Mouse (Mus musculus): ENCODE data around the gene Kif21b.

Kif21b gene

DNA sequence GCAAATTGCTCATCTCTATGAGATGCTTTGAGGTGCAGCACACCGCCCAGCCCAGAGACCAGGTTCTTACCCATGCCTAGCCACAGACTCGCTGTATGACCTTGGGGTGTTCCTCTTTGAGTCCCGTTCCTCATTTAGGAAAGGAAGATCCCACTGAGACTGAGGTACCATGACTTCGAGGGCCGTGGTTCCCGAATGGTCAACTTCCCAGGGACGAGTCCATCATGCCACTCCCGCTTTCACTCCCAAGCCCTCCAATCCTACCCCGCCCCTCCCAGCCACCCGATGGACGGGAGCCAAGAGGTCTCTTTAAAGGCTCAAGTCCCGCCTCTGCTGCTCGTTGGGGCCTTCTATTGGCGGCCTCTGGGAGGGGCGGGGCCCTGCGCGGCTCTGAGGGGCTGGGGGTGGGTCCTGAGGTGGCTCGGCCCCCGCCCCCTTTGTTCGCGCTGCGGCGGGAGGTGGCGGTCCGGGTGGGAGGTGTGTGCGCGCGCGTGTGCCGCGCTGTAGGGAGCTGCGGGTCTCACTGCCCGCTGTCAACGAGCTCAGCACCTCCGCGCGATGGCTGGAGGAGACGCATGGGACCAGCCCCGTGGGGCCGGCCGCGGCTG, at the start of gene Kif21b:
Kif21b (plus strand) TSS at position 439 of the 608 bp plus-strand sequence.
- peak; percentile 84 to 96 for DNase-seq (ENCODE audit: low spot score in 2 of 2)

- no peak for DNase-seq (ENCODE audit: low spot score in 2 of 2)
Measured at GRCm38 (mm10) chr1:136085988-136086685, 45.1 kb upstream of the Kif21b start.

DNA sequence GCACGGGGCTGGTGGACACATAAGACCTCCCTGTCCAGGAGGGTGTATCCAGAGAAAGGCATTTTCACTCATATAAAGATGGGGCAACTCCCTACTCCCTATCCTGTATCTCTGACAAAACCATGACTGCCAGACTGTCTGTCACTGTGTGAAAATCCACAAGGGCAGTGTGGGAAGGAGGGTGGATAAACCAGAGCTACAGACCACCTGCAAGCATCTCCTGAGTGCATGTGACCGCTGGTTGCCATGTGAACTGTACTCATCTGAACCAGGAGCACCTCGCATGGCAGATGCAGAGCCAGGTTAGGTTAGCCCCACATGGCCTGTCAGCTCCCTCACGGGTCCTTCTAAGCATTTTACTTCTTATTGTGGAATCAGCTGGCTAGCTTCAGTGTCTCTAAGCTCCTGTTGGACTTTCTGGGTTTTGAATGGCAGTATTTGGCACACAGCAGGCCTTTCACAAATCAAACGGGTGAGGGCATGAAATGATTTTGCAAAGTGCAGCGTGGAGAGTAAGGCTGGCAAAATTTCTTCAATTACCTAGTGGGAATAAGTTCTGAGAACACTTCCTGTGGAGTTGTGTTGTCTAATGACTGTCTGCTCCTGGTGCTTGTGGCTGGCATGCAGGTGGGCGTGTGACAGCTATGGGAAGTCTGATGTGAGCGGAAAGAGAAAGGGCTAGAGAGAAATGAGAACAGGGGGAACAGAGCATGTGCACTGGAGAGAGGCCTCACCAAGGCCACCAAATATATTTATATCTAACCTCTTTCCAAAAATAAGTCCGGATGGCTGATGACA, 41.6 kb upstream of the Kif21b start:
- DNase-seq (ENCODE audit: low spot score in 2 of 2), result no peak

DNA sequence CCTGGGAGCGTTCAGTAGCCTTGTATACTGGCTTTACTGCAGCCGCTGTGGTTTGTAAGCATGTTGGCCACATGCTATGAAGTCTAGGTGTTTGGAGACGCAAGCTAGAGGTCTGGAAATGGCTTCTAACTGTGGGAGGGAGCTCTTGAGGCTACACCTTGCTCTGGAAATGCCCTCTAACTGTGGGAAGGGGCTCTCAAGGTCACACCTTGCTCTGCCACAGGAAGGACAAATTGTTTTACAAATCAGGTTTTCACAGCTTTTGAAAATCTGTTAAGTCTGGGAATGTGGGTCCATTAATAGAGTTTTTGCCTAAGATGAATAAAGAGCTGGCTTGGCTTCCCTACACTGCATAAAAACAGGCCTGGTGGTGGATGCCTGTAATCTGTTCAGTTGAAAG, 37.5 kb upstream of the Kif21b start:
- DNase-seq (ENCODE audit: low spot score in 2 of 2), result no peak

DNA sequence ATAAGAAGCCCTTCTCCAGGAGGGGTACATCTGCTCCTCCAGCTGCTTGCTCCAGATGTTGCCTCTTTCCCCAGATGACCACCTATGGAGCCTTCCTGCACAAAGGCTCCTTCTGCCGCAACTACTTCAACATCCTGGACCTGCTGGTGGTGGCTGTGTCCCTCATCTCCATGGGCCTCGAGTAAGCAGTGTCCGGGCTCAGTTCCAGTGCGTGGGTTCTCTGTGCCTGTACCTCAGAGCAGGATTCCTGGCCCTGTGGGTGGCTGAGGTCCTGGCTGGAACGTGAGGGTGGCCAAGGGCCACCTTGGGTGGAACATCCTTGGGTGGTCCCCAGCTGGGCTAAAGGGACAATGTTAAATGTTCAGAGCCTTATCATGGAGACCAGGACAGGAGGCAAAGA, 36.4 kb upstream of the Kif21b start:
- DNase-seq (ENCODE audit: low spot score in 2 of 2), result no peak

DNA sequence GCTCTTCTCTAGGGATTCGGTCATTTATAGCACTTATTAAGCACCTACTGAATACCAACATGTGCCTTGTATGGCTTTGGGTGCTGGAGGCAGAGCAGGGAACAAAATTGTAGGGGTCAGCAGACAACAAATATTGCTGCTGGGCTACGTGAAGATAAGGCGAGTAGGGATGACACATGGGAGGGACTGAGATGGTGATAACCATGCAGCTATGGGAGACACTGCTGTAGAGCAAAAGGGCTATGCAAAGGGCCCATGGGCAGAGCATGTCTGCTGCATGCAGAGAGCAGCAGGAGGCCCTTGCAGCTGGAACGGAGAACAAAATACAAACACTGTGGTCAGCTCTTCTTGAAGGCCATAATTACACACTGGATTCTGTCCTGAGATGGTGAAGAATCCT, 29.1 kb upstream of the Kif21b start:
- no peak for DNase-seq (ENCODE audit: low spot score in 2 of 2)

- DNase-seq (ENCODE audit: low spot score in 2 of 2), result peak in 1 of 2 experiments; percentile 37
Measured at GRCm38 (mm10) chr1:136102551-136102950, 28.6 kb upstream of the Kif21b start.

DNA sequence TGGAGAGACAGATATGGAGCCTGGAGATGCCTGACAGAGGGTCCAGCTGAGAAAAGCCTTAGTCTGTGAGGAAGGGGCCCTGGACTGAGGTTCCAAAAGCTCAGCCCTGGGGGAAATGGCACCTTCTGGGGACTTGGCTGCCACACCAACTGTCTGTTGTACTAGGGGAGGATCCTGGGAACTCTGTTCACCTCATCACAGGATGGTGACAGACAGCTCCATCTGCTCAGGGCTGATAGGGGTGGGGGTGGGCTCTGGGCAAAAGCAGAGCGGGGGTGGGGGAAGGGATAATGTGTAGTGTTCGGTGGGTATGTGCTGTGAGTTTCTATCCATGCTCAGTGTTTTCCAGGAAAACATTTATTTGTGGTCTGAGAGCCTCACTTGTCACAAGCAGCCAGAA, 28.2 kb upstream of the Kif21b start:
- DNase-seq (ENCODE audit: low spot score in 2 of 2), result peak in 1 of 2 experiments; percentile 71

DNA sequence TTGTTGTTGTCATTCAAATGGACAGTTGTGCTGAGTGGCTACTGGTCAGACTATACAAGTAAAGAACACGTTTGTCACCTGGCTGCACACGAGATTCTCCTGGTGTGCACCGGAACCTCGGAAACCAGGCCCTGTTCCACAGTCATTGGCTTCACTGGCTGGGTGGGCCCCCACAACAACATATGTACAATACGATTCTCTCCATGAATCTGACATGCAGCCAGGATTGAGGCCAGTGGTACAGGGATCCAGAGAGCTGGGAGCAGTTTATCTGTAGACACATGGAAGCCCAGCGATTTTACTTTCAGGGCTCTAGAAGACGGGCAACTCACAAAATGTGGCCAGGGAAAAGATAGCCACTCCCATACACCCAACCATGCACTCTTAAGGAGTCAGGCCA, 27.5 kb upstream of the Kif21b start:
- peak in 1 of 2 experiments; percentile 49 for DNase-seq (ENCODE audit: low spot score in 2 of 2)

DNA sequence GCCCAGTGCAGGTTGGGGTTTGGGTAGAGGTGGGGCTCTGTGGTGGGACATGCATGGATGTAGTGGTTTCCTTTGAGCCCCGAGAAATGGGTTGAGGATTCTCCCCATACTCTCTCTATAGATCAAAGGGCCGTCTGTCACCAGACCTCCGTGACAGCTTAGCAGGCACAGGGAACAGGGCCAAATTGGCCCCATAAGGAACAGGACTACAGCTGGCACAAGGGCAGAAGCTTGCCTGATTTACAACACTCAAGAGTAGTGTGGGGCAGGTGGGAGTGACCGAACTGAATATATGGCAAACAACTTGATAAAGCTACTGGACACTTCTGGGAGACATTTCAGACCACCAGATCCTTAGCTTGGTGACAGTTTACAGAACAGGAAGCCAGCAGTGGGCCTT, 26.4 kb upstream of the Kif21b start:
- peak in 1 of 2 experiments; percentile 42 for DNase-seq (ENCODE audit: low spot score in 2 of 2)

DNA sequence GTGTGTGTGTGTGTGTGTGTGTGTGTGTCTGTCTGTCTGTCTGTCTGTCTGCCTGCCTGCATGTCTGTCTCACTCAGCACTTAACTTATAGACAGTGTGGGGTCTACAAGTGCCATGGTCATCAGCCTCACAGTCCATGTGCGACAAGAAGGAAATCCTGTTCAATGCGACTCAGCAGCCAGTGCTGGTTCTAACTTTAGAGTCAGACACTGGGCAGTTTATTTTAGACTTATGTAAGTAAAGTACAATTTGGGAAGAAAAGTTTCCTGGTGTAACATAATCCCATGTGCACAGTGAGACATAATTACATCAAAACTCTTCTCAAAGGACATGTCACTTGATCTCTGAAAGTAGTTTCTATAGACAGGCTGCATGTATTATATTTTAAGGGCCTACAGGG, 21.7 kb upstream of the Kif21b start:
- DNase-seq (ENCODE audit: low spot score in 2 of 2), result no peak

DNA sequence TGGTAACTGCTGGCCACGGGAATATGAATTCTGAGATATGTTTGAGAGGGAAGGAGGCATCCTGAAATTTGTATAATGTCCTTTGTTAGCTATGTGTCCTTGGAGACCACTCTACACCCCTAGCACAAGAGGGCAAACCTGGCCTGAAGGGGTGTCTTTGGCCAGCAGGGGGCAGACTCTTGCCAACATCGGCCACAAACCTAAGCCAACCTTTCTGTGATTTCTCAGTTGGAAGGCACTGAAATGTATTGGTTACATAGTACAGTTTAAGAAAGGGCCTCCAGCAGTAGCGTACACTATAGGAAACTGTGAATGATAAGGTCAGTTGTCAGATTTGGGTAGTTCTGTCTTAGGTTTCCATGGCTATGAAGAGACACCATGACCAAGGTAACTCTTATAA, 15.0 kb upstream of the Kif21b start:
- DNase-seq (ENCODE audit: low spot score in 2 of 2), result peak in 1 of 2 experiments; percentile 56

DNA sequence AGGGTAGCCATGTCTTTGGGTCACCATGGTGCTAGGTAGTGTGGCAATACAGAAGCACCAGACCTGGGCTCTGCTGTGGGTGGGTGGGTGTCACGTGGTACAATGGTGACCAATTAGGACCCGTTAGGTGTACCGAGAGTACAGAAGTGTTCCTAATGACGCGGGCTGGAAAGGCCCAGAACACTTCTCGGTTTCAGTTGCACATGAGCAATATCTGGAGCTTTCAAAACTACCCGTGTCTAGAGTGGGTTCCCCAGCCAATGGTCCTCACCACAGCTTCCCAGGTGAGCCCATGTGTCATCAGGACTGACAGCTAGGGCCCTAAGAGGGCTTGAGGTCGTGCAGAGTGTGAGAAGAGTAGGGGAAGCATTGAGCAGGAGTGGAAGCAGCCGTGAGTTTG, 14.1 kb upstream of the Kif21b start:
- DNase-seq (ENCODE audit: low spot score in 2 of 2), result no peak

- DNase-seq (ENCODE audit: low spot score in 2 of 2), result peak; percentile 45 to 83
Measured at GRCm38 (mm10) chr1:136118875-136119274, 12.3 kb upstream of the Kif21b start.

DNA sequence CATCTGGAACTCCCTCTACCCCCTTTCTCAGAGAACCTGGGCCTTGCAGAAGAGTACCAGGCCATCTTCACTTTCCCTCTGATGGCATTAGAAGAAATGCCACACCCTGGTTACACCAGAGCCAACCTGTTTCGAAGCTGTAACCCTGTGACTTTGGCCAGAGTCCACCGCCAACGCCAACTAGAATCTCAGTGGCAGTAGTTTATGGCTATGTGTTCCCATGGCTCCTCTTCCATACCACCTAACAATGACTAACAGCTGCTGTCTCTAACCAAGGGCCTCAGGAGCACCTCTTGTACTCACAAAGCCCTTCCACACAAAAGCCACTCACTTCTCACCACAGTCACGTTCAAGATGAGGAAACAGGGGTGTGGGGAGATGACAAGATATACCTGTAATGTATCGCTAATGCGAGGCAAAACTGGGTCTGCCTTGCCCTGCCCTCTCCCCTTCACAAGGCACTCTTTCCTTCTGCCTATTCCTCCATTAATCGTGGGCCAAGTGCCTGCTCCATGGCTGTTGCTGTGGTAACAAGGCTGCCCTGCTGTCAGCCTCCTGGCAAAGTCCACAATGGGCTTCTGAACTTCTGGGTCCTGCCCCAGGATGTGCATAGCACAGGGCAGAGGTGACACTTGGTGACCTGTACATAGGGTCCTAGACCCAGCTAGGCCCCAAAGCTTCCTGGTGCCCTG, 11.5 kb upstream of the Kif21b start:
- no peak for DNase-seq (ENCODE audit: low spot score in 2 of 2)

- DNase-seq (ENCODE audit: low spot score in 2 of 2), result no peak
Measured at GRCm38 (mm10) chr1:136120263-136120603, 11.0 kb upstream of the Kif21b start.

GRCm38 (mm10) chr1:136120785-136121184, 10.4 kb upstream of the Kif21b start:
- DNase-seq (ENCODE audit: low spot score in 2 of 2), result no peak

DNA sequence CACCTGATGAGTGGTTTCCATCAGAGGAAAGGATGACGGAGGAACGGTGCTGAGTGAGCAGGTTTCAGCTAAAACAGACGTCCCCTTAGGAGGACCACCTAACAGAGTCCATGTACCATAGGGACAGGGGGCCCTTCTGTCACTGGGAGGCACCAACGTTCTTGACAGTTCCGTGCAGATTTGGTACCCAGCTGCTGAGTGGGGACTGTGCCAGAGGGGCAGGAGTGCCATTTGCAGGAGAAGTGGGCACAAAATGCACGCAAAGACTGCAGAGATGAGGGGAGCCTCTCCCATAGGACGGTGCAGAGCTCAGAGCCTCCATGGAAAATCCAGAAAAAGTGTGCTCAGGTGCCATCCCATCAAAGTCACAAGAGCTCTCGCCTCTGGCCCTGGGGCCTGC, 9.2 kb upstream of the Kif21b start:
- DNase-seq (ENCODE audit: low spot score in 2 of 2), result no peak

GRCm38 (mm10) chr1:136126159-136126765, 4.9 kb upstream of the Kif21b start:
- DNase-seq (ENCODE audit: low spot score in 2 of 2), result no peak

DNA sequence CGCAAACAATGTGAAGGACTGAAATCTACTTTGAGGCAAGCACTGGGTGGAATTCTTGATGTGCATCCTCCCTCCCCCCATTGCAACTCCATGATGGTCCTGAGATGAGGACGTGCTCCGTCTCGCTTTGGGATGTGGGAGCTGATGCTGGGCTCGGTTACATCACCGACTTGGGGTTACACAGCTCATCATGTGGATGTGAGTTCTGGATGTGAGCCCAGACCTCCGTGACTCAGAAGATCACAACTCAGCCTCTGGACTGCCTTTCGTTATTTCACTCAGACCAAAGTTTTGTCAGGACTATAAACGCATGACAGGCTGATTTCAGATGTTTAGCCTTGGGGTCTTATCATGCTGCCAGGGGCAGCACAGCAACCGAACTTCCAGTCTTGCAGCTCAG, 4.3 kb upstream of the Kif21b start:
- DNase-seq (ENCODE audit: low spot score in 2 of 2), result no peak

DNA sequence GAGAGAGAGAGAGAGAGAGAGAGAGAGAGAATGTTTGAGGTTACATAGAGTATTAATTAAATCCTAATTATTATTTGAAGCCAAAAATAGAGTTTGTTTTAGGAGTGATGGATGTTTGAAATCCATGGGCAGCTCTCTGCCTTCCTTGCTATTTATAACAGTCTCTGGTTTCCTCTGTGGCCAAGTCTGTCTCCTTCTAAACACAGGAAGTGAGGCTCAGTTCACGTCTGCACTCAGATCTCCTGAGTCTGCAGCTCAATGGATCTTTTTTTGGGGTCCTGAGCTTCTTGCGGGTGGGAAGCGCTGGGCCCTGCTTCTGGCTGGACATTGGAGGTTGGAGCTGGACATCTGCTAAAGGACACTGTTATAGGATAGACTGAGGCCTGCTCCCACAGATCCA, 3.3 kb upstream of the Kif21b start:
- no peak for DNase-seq (ENCODE audit: low spot score in 2 of 2)

- no peak for DNase-seq (ENCODE audit: low spot score in 2 of 2)
Measured at GRCm38 (mm10) chr1:136128416-136128815, 2.8 kb upstream of the Kif21b start.
